Mouse (Mus musculus) stomach, embryonic 14.5 days (tissue): ENCODE measurements around the gene Rfxank. TPM values are rescaled to one million over a fixed set of nuclear protein-coding genes. Genes with fewer than 3 reads are reported as not detected.

Experiments used
- ATAC-seq: fragments of 200-750 bp; cut with Nextera tagmentation; 2 replicates; pipeline ENCODE4 v1.8.0; 2017; ENCODE audit warnings: low read depth, moderate TSS enrichment; ENCODE audit not compliant: insufficient number of reproducible peaks, insufficient read depth, low FRiP score
- H3K27ac ChIP-seq: fragments of 300-500 bp; sonication (generic); 2 replicates; pipeline ENCODE4 v1.5.1; 2014; ENCODE audit warnings: mild to moderate bottlenecking, low read length, moderate library complexity, mixed read lengths
- H3K27me3 ChIP-seq: fragments of 300-500 bp; sonication (generic); 2 replicates; pipeline ENCODE4 v1.6.1; 2014; ENCODE audit warnings: low read length, control low read depth, mixed read lengths; ENCODE audit not compliant: control insufficient read depth, insufficient read depth
- H3K36me3 ChIP-seq: fragments of 300-500 bp; sonication (generic); 2 replicates; pipeline ENCODE4 v1.6.1; 2014; ENCODE audit warnings: mild to moderate bottlenecking, control low read depth, low read length, moderate library complexity, mixed read lengths; ENCODE audit not compliant: control insufficient read depth, insufficient read depth
- H3K4me1 ChIP-seq: fragments of 300-500 bp; sonication (generic); 2 replicates; pipeline ENCODE4 v1.6.1; 2014; ENCODE audit warnings: low read length, control low read depth, mixed read lengths; ENCODE audit not compliant: control insufficient read depth, insufficient read depth
- H3K4me2 ChIP-seq: fragments of 300-500 bp; sonication (generic); replicated peaks from 2 replicates; pipeline ENCODE4 v1.6.1; 2014; ENCODE audit warnings: low read depth, low read length, control low read depth
- H3K4me3 ChIP-seq: fragments of 300-500 bp; sonication (generic); 2 replicates; pipeline ENCODE4 v1.5.1; 2014; ENCODE audit warnings: low read depth, low read length, control low read depth
- H3K9ac ChIP-seq: fragments of 300-500 bp; sonication (generic); replicated peaks from 2 replicates; pipeline ENCODE4 v1.6.1; 2014; ENCODE audit warnings: low read depth, mild to moderate bottlenecking, control low read depth, low read length, moderate library complexity, mixed read lengths
- H3K9me3 ChIP-seq: fragments of 300-500 bp; sonication (generic); 2 replicates; pipeline ENCODE4 v1.6.1; 2016; ENCODE audit warnings: low read depth, low read length, control low read depth; ENCODE audit not compliant: control insufficient read depth
- WGBS: fragments of 180-500 bp; shearing (Covaris S2); extraction: QIAGEN DNeasy Blood & Tissue Kit; methylation state at CpG from one replicate; pipeline ENCODE4 v1.1.7; 2014; 5-methylcytosine and 5-hydroxymethylcytosine counted together
- polyA plus RNA-seq: library from polyadenylated mRNA; unstranded; fragments of >200 nt; fragmentation: Nextera tagmentation; extraction: Ambion mirVana; gene quantifications from 2 replicates; pipeline ENCODE4 v1.2.1, GENCODE M21; 2014

Rfxank gene
- polyA plus RNA-seq, result 12.1 and 20.0 TPM in 2 replicates

DNA sequence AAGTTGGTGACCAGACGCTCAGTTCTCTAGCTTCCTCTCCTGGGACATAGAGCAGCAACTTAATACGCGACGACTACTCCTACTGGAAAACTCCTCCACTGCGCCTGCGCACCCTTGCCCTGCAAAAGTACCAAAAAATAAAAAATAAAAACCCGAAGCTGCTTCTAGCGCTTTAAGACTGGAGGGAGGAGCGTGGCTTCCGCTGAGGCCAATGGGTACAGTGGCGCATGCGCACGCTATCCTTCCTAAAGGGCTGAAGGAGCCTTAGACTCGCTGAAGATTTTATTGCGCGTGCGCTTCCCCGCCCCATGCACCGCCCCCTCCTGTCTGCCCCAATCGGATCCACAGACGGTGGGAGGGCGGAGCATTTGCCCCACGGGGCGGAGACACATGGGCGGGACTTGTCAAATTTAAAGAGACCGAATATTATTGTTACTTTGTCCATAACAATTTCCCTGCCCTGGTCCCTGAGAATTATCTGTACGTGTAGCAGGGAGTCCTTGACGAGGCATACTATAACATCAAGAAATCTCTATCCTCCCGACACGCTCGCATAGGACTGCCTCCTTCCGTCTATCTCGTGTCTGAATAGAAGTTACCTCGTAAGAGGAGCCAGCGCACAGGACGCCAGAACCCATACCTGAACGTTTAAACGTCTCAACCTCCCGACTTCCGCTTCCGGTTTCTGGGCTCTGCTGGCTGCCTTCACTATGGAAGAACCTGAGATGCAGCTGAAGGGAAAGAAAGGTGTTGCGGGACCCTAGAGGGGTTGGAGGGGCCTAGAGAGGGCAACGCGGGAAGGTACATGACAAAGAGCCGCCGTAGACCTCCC is at the start of gene Rfxank, which contains the start of the genes Borcs8 and Mef2b:
Gene Rfxank, minus strand, starts transcription at position 129 of the 832 bp plus-strand sequence.
Gene Borcs8, plus strand, starts transcription at position 474 of the 832 bp plus-strand sequence.
Gene Mef2b, plus strand, starts transcription at position 686 of the 832 bp plus-strand sequence.
- Histone ChIP-seq H3K36me3 (peaks cover 33% of the 10 kb centered on the region), H3K4me1 (peaks cover 19% of the 10 kb centered on the region), H3K27me3 (no peaks in the 10 kb centered on the region), H3K9me3 (no peaks in the 10 kb centered on the region), H3K27ac (peak within 1 kb of the TSS; percentile 49; the same call in 1 of the 2 replicates), H3K4me3 (peak within 1 kb of the TSS; percentile 63), H3K9ac (peak within 1 kb of the TSS; percentile 58), H3K4me2 (peak within 1 kb of the TSS; percentile 67)
- peak; percentile 97 for ATAC-seq
- WGBS, result under 1% methylated on average over 46 of the region's 46 CpGs

DNA sequence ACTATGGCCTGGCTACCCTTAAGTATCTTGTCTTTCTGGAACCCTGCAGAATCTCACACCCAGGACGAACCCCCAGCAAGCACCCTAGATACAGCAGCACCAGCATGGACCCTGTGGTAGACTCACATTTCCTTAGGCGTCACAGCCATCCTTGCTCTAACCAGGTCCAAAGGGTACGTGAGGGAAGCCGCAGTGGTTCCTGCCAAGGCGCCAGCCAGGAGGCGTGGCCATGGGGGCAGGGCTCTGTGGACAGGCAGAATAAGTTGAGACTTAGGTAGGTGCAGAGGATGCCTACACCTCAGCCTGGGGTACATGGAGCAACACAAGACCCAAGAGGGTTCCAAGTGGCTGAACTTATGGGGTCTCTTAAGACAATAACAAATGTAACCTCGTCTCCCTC is 49.8 kb upstream of the Rfxank start:
- no peaks in the 10 kb centered on the region for H3K9me3 ChIP-seq
- no peak overlapping the region for H3K4me3 ChIP-seq
- H3K9ac ChIP-seq, result no peak overlapping the region
- 64% methylated on average over 7 of the region's 7 CpGs for WGBS
- no peak for ATAC-seq
- no peaks in the 10 kb centered on the region for H3K4me1 ChIP-seq
- no peak overlapping the region for H3K4me2 ChIP-seq
- H3K27me3 ChIP-seq, result no peaks in the 10 kb centered on the region
- no peaks in the 10 kb centered on the region for H3K36me3 ChIP-seq
- no peak overlapping the region for H3K27ac ChIP-seq

GRCm38 (mm10) chr8:70183194-70183593 is 44.2 kb upstream of the Rfxank start:
- no peaks in the 10 kb centered on the region for H3K9me3 ChIP-seq
- WGBS, result 81% methylated on average over 4 of the region's 4 CpGs
- H3K27ac ChIP-seq, result no peak overlapping the region
- H3K4me1 ChIP-seq, result no peaks in the 10 kb centered on the region
- H3K36me3 ChIP-seq, result peaks cover 23% of the 10 kb centered on the region
- H3K9ac ChIP-seq, result no peak overlapping the region
- H3K4me2 ChIP-seq, result no peak overlapping the region
- H3K27me3 ChIP-seq, result no peaks in the 10 kb centered on the region
- ATAC-seq, result no peak
- no peak overlapping the region for H3K4me3 ChIP-seq

- no peaks in the 10 kb centered on the region for H3K9me3 ChIP-seq
- no peaks in the 10 kb centered on the region for H3K27me3 ChIP-seq
- no peak overlapping the region for H3K27ac ChIP-seq
- H3K4me3 ChIP-seq, result no peak overlapping the region
- H3K9ac ChIP-seq, result no peak overlapping the region
- no peak overlapping the region for H3K4me2 ChIP-seq
- 0 out of 2 replicates have a peak, but pooled peaks have one; percentile 12 for ATAC-seq
- H3K36me3 ChIP-seq, result peaks cover 27% of the 10 kb centered on the region
- 26% methylated on average over 2 of the region's 2 CpGs for WGBS
- no peaks in the 10 kb centered on the region for H3K4me1 ChIP-seq
Measured at GRCm38 (mm10) chr8:70181903-70182252, 42.9 kb upstream of the Rfxank start.

DNA sequence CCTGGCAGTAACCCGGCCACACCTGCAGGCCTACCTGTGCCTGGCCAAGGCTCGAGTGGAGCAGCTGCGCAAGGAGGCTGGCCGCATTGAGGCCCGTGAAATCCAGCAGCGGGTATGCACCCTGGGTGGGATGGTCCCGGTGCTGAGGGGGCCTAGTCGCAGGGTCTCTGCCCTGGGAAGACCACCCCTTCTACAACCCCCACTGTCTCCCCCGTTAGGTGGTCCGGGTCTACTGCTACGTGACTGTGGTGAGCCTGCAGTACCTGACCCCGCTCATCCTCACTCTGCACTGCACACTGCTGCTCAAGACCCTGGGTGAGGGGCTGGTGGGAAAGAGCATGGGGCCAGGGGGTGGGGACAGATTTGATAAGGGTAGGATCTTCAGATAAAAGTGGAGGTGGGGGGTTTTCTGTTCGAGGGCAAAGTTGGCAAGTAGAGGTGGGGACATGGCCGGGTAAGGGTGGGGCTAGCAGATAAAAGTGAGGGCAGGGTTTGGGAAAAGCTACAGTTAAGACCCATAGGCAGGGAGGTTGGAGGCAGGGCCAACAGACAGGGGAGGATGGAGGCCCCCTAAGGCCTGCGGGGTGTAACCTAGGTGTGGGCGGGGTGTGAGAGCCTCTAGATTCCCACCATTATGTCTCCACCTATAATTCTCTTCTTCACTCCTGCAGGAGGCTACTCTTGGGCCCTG is 42.4 kb upstream of the Rfxank start:
- Histone ChIP-seq H3K9ac (no peak overlapping the region), H3K4me2 (no peak overlapping the region), H3K9me3 (no peaks in the 10 kb centered on the region), H3K27ac (no peak overlapping the region), H3K36me3 (peaks cover 27% of the 10 kb centered on the region), H3K4me1 (no peaks in the 10 kb centered on the region), H3K4me3 (no peak overlapping the region), H3K27me3 (no peaks in the 10 kb centered on the region)
- ATAC-seq, result 0 out of 2 replicates have a peak, but pooled peaks have one; percentile 19
- 69% methylated on average over 16 of the region's 16 CpGs for WGBS

DNA sequence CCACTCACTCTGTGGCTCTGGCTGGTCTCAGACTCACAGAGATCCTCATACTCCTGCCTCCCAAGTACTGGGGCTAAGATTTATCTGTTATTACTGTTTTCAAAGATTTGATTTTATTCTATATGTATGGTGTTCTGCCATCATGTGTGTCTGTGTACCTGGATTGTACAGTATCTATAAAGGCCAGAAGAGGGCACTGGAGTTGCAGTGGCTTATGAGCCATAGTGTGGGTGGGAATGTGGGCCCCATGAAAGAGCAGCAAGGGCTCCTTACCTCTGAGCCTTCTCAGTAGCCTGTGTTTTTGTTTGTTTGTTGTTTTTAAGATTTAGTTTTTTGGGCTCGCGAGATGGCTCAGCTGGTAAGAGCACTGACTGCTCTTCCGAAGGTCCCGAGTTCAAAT is 40.1 kb upstream of the Rfxank start:
- WGBS, result 97% methylated on average over 4 of the region's 4 CpGs
- H3K27ac ChIP-seq, result no peak overlapping the region
- no peak for ATAC-seq

GRCm38 (mm10) chr8:70178231-70178630 is 39.3 kb upstream of the Rfxank start:
- WGBS, result 86% methylated on average over 2 of the region's 2 CpGs
- Histone ChIP-seq H3K4me1 (peaks cover 3% of the 10 kb centered on the region), H3K4me3 (no peak overlapping the region), H3K4me2 (no peak overlapping the region), H3K9ac (no peak overlapping the region), H3K9me3 (no peaks in the 10 kb centered on the region), H3K27me3 (no peaks in the 10 kb centered on the region), H3K27ac (no peak overlapping the region), H3K36me3 (peaks cover 27% of the 10 kb centered on the region)
- ATAC-seq, result no peak

More for the DNA sequence above, 40.1 kb upstream of the Rfxank start:
- Histone ChIP-seq H3K4me1 (no peaks in the 10 kb centered on the region), H3K9me3 (no peaks in the 10 kb centered on the region), H3K4me3 (no peak overlapping the region), H3K9ac (no peak overlapping the region), H3K27me3 (no peaks in the 10 kb centered on the region), H3K4me2 (no peak overlapping the region), H3K36me3 (peaks cover 27% of the 10 kb centered on the region)

GRCm38 (mm10) chr8:70174079-70174478 is 35.1 kb upstream of the Rfxank start:
- no peak for ATAC-seq
- 90% methylated on average over 7 of the region's 7 CpGs for WGBS
- Histone ChIP-seq H3K4me3 (no peak overlapping the region), H3K9ac (no peak overlapping the region), H3K4me1 (peaks cover 7% of the 10 kb centered on the region), H3K4me2 (no peak overlapping the region), H3K36me3 (peaks cover 4% of the 10 kb centered on the region; the same call in 1 of the 2 replicates), H3K27ac (no peak overlapping the region), H3K9me3 (no peaks in the 10 kb centered on the region), H3K27me3 (no peaks in the 10 kb centered on the region)
